11 mouse cellular contexts compared by ENCODE assay signal in the genomic region with DNA sequence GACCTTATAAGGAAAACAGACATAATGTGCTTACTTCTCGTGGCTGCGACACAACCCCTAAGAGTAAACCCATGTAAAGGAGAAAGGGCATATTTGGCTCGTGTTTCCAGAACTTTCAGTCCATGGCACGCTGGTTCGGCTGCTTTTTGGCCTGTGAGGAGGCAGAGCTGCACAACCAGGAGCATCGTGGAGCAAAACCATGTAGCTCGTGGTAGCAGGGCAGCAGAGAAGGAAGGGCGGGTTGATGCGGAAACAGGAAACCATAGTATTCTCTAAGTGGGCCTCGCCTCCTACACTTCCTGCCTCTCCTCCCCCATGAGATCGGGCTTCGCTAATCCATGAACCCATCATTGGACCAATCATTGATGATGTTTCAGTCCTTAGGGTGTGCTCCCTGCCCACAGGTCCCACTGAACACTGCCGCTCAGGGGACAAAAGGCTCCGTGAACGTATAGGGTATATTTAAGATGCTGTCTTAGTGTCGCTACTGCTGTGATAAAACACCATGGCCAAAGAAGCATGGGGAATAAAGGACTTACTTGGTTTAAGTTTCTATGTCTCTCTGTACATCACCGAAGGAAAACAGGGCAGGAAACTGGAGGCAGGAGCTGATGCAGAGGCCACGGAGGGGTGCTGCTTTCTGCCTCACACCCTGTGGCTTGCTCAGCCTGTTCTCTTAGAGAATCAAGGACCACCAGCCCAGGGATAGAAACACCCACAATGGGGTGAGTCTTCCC. TPM values are rescaled to one million over a fixed set of nuclear protein-coding genes. Genes with fewer than 3 reads are reported as not detected.
A peak's percentile ranks its signal among the peaks of the same experiment; 100 is the strongest.
DNase-seq lines count a peak whose midpoint lies in the region; ATAC-seq lines count a peak whose summit lies in the region.
"Had no signal": no experiment of that assay in that cellular context is flagged by ENCODE, and none has a peak within 500 bp of the region (broad histone marks: within the 10 kb centered on the region; RNA-seq: fewer than 3 reads in every experiment).

No protein-coding gene starts in this region.

- ATAC-seq in granulocyte monocyte progenitor cell, adult 5-6 weeks (replicated peaks; ENCODE audit: poor library complexity, severe bottlenecking), result 0 out of 2 replicates have a peak, but pooled peaks have one; percentile 15
- ATAC-seq: forebrain, embryonic 14.5 days had no signal

- intact Hi-C loops in left cerebral cortex, postnatal 25 days (cut with DNase I), result no loop called here

- DNase-seq in B cell, adult 2 months, result peak; percentile 55
- peak; percentile 74 for DNase-seq in CD4-positive, CD25-positive, alpha-beta regulatory T cell, adult 2 months (ENCODE audit: low read depth, low spot score)
- DNase-seq in spleen, postnatal 4 days (ENCODE audit: low spot score in 2 of 2), result peak; percentile 31 to 69
- no peak for DNase-seq in yolk sac, embryonic 10.5 days (ENCODE audit: low spot score)
- DNase-seq in cerebellum, adult 9-11 months, result no peak
- no peak for DNase-seq in left cerebral cortex, postnatal 25 days (ENCODE audit: low spot score in 2 of 2)
- DNase-seq: cerebellum, postnatal 14 days; kidney, adult 11 months; kidney, postnatal 4 days had no signal

RNA-seq across cellular contexts. Expression of a gene that starts 18.4 kb away (rescaled TPM):
- total RNA-seq in granulocyte monocyte progenitor cell, adult 5-6 weeks (2014; fragmentation: Nextera tagmentation), result 94.2 and 139 TPM in 2 replicates
- 119 and 124 TPM in 2 replicates for total RNA-seq in granulocyte monocyte progenitor cell, adult 5-6 weeks (2017)
- total RNA-seq in left cerebral cortex, postnatal 25 days (2021), result 100 to 1,000 TPM; 106 to 109 TPM

Comparison
In these comparisons a context has a peak if more than half of its experiments do, and no peak if none do; other contexts are left out.
1. DNase-seq: peak in B cell, adult 2 months (2 of 2), CD4-positive, CD25-positive, alpha-beta regulatory T cell, adult 2 months (single experiment) and spleen, postnatal 4 days (2 of 2); none in yolk sac, embryonic 10.5 days (single experiment), cerebellum, adult 9-11 months (single experiment) and left cerebral cortex, postnatal 25 days (0 of 2).